Mouse (Mus musculus) small intestine, adult 2 months (tissue): Measurements from ENCODE around the gene Mta2.

ENCODE experiments used
- CTCF ChIP-seq: fragments of 200-500 bp; IDR thresholded peaks from 2 replicates; pipeline ENCODE4 v1.5.1; 2012; ENCODE audit warnings: low read depth, mild to moderate bottlenecking, control low read depth, inconsistent platforms, low read length, moderate library complexity, mixed read lengths; ENCODE audit not compliant: insufficient replicate concordance, insufficient read length; ENCODE audit errors: extremely low read depth
- POLR2A ChIP-seq: fragments of 200-500 bp; IDR thresholded peaks from 2 replicates; pipeline ENCODE4 v1.6.1; 2012; ENCODE audit warnings: low read depth, mild to moderate bottlenecking, control low read depth, inconsistent platforms, low read length, moderate library complexity

- no peak for TF ChIP-seq POLR2A
- no peak for TF ChIP-seq CTCF
Observed at GRCm38 (mm10) chr19:8944062-8944461, 2.4 kb downstream of the Mta2 start.
